In the genomic region with DNA sequence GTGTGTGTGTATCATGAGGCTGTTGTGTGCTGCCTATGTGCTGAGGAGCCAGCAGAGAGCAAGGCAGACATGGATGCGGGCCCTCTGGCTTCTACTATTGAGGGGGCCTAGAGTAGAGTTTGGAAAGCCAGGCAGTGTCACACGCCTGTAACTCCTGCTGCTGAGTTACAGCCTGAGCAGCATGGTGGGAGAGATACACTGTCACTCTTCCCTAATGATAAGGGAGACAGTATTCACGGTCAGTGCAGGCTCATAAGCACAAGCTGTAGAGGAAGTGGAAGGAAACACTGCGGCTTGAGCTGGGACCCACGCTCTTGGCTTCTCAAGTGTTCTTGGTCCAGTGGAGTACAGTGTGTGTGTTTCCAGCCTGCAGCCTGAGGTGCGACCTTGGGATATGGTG, we compare ENCODE assay signal across 11 mouse cellular contexts. TPM values are rescaled to one million over a fixed set of nuclear protein-coding genes. Genes with fewer than 3 reads are reported as not detected.
DNase-seq lines count a peak whose midpoint lies in the region; ATAC-seq and TF ChIP-seq lines count a peak whose summit lies in the region.
"Had no signal": no experiment of that assay in that cellular context is flagged by ENCODE, and none has a peak within 500 bp of the region (broad histone marks: within the 10 kb centered on the region; RNA-seq: fewer than 3 reads in every experiment).

No protein-coding gene starts in this region.

- no peak for TF ChIP-seq CTCF in left cerebral cortex, adult 2 months (IDR thresholded peaks at IDR 0.05)

- intact Hi-C loops in left cerebral cortex, adult 2 months (cut with DNase I): no loop called here
- intact Hi-C loops in left cerebral cortex, postnatal 14 days (cut with DNase I): no loop called here

- ATAC-seq in liver, embryonic 15.5 days (ENCODE audit: insufficient read depth): no peak

- H3K27me3 ChIP-seq in liver, embryonic 15.5 days: no peaks in the 10 kb centered on the region

- WGBS in liver, embryonic 15.5 days (ENCODE audit: insufficient replicate concordance): 20% methylated on average over 6 of the region's 6 CpGs

- H3K36me3 ChIP-seq in liver, embryonic 15.5 days (replicated peaks): no peaks in the 10 kb centered on the region; the same call in 1 of the 2 replicates

- DNase-seq in heart, adult 11 months: peak; percentile 92
- no peak for DNase-seq in heart, adult 18-20 months
- DNase-seq in left cerebral cortex, adult 2 months (ENCODE audit: extremely low spot score in 1 of 2, low spot score in 2 of 2): no peak
- DNase-seq in left cerebral cortex, postnatal 14 days (ENCODE audit: low spot score in 2 of 2): no peak
- DNase-seq in MEL-GATA-1-ER (ENCODE audit: extremely low read depth, low read depth): peak; percentile 51
- DNase-seq in lung, postnatal 10 days: no peak
- no peak for DNase-seq in cerebellum, adult 9-11 months
- DNase-seq: kidney, adult 8-10 months; spleen, adult 18-20 months had no signal

- no peak overlapping the region for H3K9ac ChIP-seq in liver, embryonic 15.5 days

- H3K9me3 ChIP-seq in liver, embryonic 15.5 days (replicated peaks): no peaks in the 10 kb centered on the region

- H3K4me2 ChIP-seq in liver, embryonic 15.5 days: peak overlapping the region; percentile 18
- H3K4me2 ChIP-seq: midbrain, embryonic 11.5 days had no signal

- peaks cover 96% of the 10 kb centered on the region for H3K4me1 ChIP-seq in liver, embryonic 15.5 days (replicated peaks)

- H3K27ac ChIP-seq in left cerebral cortex, adult 2 months: peak overlapping the region; percentile 22
- 0 out of 2 replicates have a peak overlapping the region, but pooled peaks have one; percentile 45 for H3K27ac ChIP-seq in liver, embryonic 15.5 days (replicated peaks)

- H3K4me3 ChIP-seq in left cerebral cortex, adult 2 months: no peak overlapping the region
- no peak overlapping the region for H3K4me3 ChIP-seq in liver, embryonic 15.5 days (replicated peaks)

RNA-seq across cellular contexts. Expression of gene Capzb, which starts 3.8 kb away (rescaled TPM):
- 100 to 1,000 TPM; 356 to 380 TPM for total RNA-seq in heart, adult 18-20 months (2021)
- 100 to 1,000 TPM; 306 to 324 TPM for total RNA-seq in left cerebral cortex, adult 2 months (2021)
- 100 to 1,000 TPM; 394 to 398 TPM for total RNA-seq in left cerebral cortex, postnatal 14 days (2021)
- 148 and 153 TPM in 2 replicates for polyA plus RNA-seq in liver, embryonic 15.5 days (2015; fragmentation: Nextera tagmentation; extraction: Ambion mirVana)

Comparison
In these comparisons a context has a peak if more than half of its experiments do, and no peak if none do; other contexts are left out.
1. DNase-seq: peak in heart, adult 11 months (single experiment) and MEL-GATA-1-ER (single experiment); none in heart, adult 18-20 months (0 of 2), left cerebral cortex, adult 2 months (0 of 2), left cerebral cortex, postnatal 14 days (0 of 2), lung, postnatal 10 days (single experiment) and cerebellum, adult 9-11 months (single experiment).